Mouse (Mus musculus) lung, adult 2 months (tissue): ENCODE results near the gene Tmem229b.

Experiments used
- CTCF ChIP-seq: fragments of 200-500 bp; IDR thresholded peaks from 2 replicates; pipeline ENCODE4 v1.5.1; 2011; ENCODE audit warnings: mild to moderate bottlenecking, low read length, control low read depth; ENCODE audit not compliant: insufficient read depth
- POLR2A ChIP-seq: fragments of 200-500 bp; IDR thresholded peaks from 2 replicates; pipeline ENCODE4 v1.6.1; 2011; ENCODE audit warnings: low read depth, mild to moderate bottlenecking, control low read depth, low read length, borderline replicate concordance; ENCODE audit errors: extremely low read depth

GRCm38 (mm10) chr12:78922058-78922457 is 85.4 kb downstream of the Tmem229b start:
- no peak for TF ChIP-seq POLR2A
- TF ChIP-seq CTCF = no peak
